Mouse (Mus musculus) layer of hippocampus, postnatal 10 days (tissue): ENCODE data around the gene Csf1. TPM values are rescaled to one million over a fixed set of nuclear protein-coding genes. Genes with fewer than 3 reads are reported as not detected.
"Not testable (repeated sequence)": the region's sequence is repeated elsewhere in the genome, so short reads cannot be mapped to it uniquely, and the experiment has no call there.

ENCODE experiments used
- DNase-seq, 2 experiments: peaks; one replicate each; pipeline ENCODE4 v3.0.0; 2021; ENCODE audit warnings: low spot score in 2 of 2
- total RNA-seq, 2 experiments: library from RNA; stranded (reverse); gene quantifications; 2 replicates each; pipeline ENCODE4 v1.2.3; 2021

Gene Csf1
- total RNA-seq, 2 experiments from 2014 or later, result 12.8 to 12.9 TPM

- no peak for DNase-seq
Measured at GRCm38 (mm10) chr3:107750775-107751540, 9.3 kb downstream of the Csf1 start.

GRCm38 (mm10) chr3:107749446-107749845 is 10.8 kb downstream of the Csf1 start:
- DNase-seq, result no peak

- no peak for DNase-seq
Measured at GRCm38 (mm10) chr3:107748260-107748955, 11.9 kb downstream of the Csf1 start.

- DNase-seq, result no peak
Measured at GRCm38 (mm10) chr3:107746026-107746425, 14.2 kb downstream of the Csf1 start.

- no peak for DNase-seq
Measured at GRCm38 (mm10) chr3:107743650-107744049, 16.6 kb downstream of the Csf1 start.

- DNase-seq, result no peak
Measured at GRCm38 (mm10) chr3:107743107-107743506, 17.2 kb downstream of the Csf1 start.

- DNase-seq, result no peak
Measured at GRCm38 (mm10) chr3:107742071-107742710, 18.1 kb downstream of the Csf1 start.

- no peak for DNase-seq
Measured at GRCm38 (mm10) chr3:107741387-107741786, 18.9 kb downstream of the Csf1 start.

- DNase-seq, result peak; percentile 68 to 71
Measured at GRCm38 (mm10) chr3:107740578-107741207, 19.6 kb downstream of the Csf1 start.

- no peak for DNase-seq
Measured at GRCm38 (mm10) chr3:107739966-107740365, 20.3 kb downstream of the Csf1 start.

GRCm38 (mm10) chr3:107739456-107739855 is 20.8 kb downstream of the Csf1 start:
- DNase-seq, result no peak

GRCm38 (mm10) chr3:107738620-107739019 is 21.6 kb downstream of the Csf1 start:
- DNase-seq, result no peak

GRCm38 (mm10) chr3:107737609-107738190 is 22.6 kb downstream of the Csf1 start:
- DNase-seq, result no peak

- DNase-seq, result not testable (repeated sequence)
Measured at GRCm38 (mm10) chr3:107735620-107736019, 24.6 kb downstream of the Csf1 start.

- DNase-seq, result no peak
Measured at GRCm38 (mm10) chr3:107733329-107733728, 26.9 kb downstream of the Csf1 start.

GRCm38 (mm10) chr3:107730236-107730635 is 30.0 kb downstream of the Csf1 start:
- no peak for DNase-seq

- DNase-seq, result no peak
Measured at GRCm38 (mm10) chr3:107728509-107728908, 31.8 kb downstream of the Csf1 start.

GRCm38 (mm10) chr3:107715971-107716370 is 44.3 kb downstream of the Csf1 start:
- no peak for DNase-seq

- no peak for DNase-seq
Measured at GRCm38 (mm10) chr3:107714276-107714933, 45.9 kb downstream of the Csf1 start.

- no peak for DNase-seq
Measured at GRCm38 (mm10) chr3:107712081-107712480, 48.2 kb downstream of the Csf1 start.

GRCm38 (mm10) chr3:107709156-107709555 is 51.1 kb downstream of the Csf1 start:
- no peak for DNase-seq
